35 mouse cellular contexts compared by ENCODE assay signal in genomic region chr1:106139137-106139536, GRCm38 (mm10).
"Had no signal": no experiment of that assay in that cellular context is flagged by ENCODE, and none has a peak within 500 bp of the region (broad histone marks: within the 10 kb centered on the region; RNA-seq: fewer than 3 reads in every experiment).

No protein-coding gene starts in this region.

- ATAC-seq: hindbrain, embryonic 16.5 days; hindbrain, postnatal 0 days; inflammation-experienced regulatory T-cells, adult 6 months; intestine, embryonic 15.5 days; intestine, embryonic 16.5 days; intestine, postnatal 0 days had no signal

- H3K4me3 ChIP-seq: heart, embryonic 10.5 days; heart, embryonic 12.5 days; heart, embryonic 13.5 days; heart, embryonic 15.5 days; hindbrain, embryonic 10.5 days; hindbrain, embryonic 12.5 days; hindbrain, embryonic 13.5 days; hindbrain, embryonic 15.5 days; intestine, embryonic 15.5 days; kidney, embryonic 15.5 days; layer of hippocampus, adult 2 months had no signal

- H3K27ac ChIP-seq: heart, embryonic 10.5 days; heart, embryonic 13.5 days; heart, embryonic 15.5 days; hindbrain, embryonic 10.5 days; hindbrain, embryonic 12.5 days; hindbrain, embryonic 13.5 days; hindbrain, embryonic 14.5 days; hindbrain, embryonic 15.5 days; hindbrain, postnatal 0 days; intestine, embryonic 15.5 days; kidney, embryonic 15.5 days; kidney, postnatal 0 days; layer of hippocampus, adult 2 months had no signal

- H3K36me3 ChIP-seq: heart, embryonic 10.5 days; heart, embryonic 12.5 days; heart, embryonic 13.5 days; heart, embryonic 15.5 days; hindbrain, embryonic 10.5 days; hindbrain, embryonic 12.5 days; hindbrain, embryonic 13.5 days; hindbrain, embryonic 15.5 days; intestine, embryonic 15.5 days; kidney, embryonic 15.5 days had no signal

- H3K4me2 ChIP-seq: heart, embryonic 11.5 days; heart, embryonic 12.5 days; heart, embryonic 13.5 days; heart, embryonic 15.5 days; hindbrain, embryonic 12.5 days; hindbrain, embryonic 13.5 days; hindbrain, embryonic 14.5 days; hindbrain, embryonic 15.5 days; intestine, embryonic 15.5 days; kidney, embryonic 15.5 days had no signal

- H3K9me3 ChIP-seq: heart, embryonic 10.5 days; heart, embryonic 12.5 days; heart, embryonic 13.5 days; heart, embryonic 15.5 days; hindbrain, embryonic 10.5 days; hindbrain, embryonic 12.5 days; hindbrain, embryonic 13.5 days; hindbrain, embryonic 15.5 days; intestine, embryonic 15.5 days; kidney, embryonic 15.5 days had no signal

- DNase-seq: heart, postnatal 10 days; heart, postnatal 14 days; heart, postnatal 36 days; heart, postnatal 4 days; kidney, adult 11 months; kidney, adult 18-20 months; kidney, adult 2 months; kidney, adult 8-10 months; kidney, adult 9 months; kidney, postnatal 10 days; kidney, postnatal 14 days; kidney, postnatal 25 days; kidney, postnatal 36 days; kidney, postnatal 4 days; layer of hippocampus, adult 9-11 months; layer of hippocampus, postnatal 36 days had no signal

- H3K27me3 ChIP-seq: heart, embryonic 12.5 days; heart, embryonic 13.5 days; heart, embryonic 15.5 days; hindbrain, embryonic 12.5 days; hindbrain, embryonic 13.5 days; hindbrain, embryonic 15.5 days; intestine, embryonic 15.5 days; kidney, embryonic 15.5 days had no signal

- H3K4me1 ChIP-seq: heart, embryonic 10.5 days; heart, embryonic 12.5 days; heart, embryonic 13.5 days; heart, embryonic 15.5 days; hindbrain, embryonic 10.5 days; hindbrain, embryonic 13.5 days; hindbrain, embryonic 15.5 days; intestine, embryonic 15.5 days; kidney, embryonic 15.5 days had no signal

- H3K9ac ChIP-seq: heart, embryonic 12.5 days; heart, embryonic 13.5 days; heart, embryonic 15.5 days; hindbrain, embryonic 12.5 days; hindbrain, embryonic 13.5 days; hindbrain, embryonic 14.5 days; hindbrain, embryonic 15.5 days; intestine, embryonic 15.5 days; kidney, embryonic 15.5 days had no signal
